Comparison of ENCODE assay signal across 31 mouse cellular contexts in the genomic region with DNA sequence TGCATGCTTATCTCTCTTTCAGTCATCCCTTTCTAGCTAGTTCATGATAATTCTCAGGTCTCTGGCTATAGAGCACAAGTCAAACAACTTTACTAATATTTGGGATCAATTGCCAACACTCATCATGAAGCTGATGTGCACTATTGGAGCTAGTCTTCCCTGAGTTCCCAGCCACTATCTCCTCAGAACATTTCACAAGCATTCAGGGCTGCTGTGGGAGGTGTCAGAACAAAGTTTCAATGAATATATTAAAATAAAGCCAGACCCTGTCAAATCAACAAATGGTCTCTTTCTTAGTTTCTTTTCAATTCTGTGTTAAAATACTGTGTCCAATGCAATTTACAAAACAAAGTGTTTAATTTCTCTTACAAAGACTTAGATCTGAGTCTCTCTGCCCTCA.
"Had no signal": no experiment of that assay in that cellular context is flagged by ENCODE, and none has a peak within 500 bp of the region (broad histone marks: within the 10 kb centered on the region; RNA-seq: fewer than 3 reads in every experiment).

No protein-coding gene starts in this region.

- H3K36me3 ChIP-seq: limb, embryonic 10.5 days; limb, embryonic 12.5 days; limb, embryonic 13.5 days; limb, embryonic 15.5 days; liver, embryonic 12.5 days; liver, embryonic 13.5 days; liver, embryonic 15.5 days; lung, embryonic 15.5 days; midbrain, embryonic 10.5 days; midbrain, embryonic 12.5 days; midbrain, embryonic 13.5 days; midbrain, embryonic 15.5 days had no signal

- ATAC-seq: liver, embryonic 12.5 days; liver, postnatal 0 days; lung, postnatal 0 days; midbrain, embryonic 13.5 days; midbrain, embryonic 15.5 days; midbrain, embryonic 16.5 days had no signal

- H3K9me3 ChIP-seq: limb, embryonic 10.5 days; limb, embryonic 12.5 days; limb, embryonic 13.5 days; limb, embryonic 15.5 days; liver, embryonic 12.5 days; liver, embryonic 13.5 days; liver, embryonic 15.5 days; lung, embryonic 15.5 days; megakaryocyte, embryonic 14.5 days; midbrain, embryonic 10.5 days; midbrain, embryonic 12.5 days; midbrain, embryonic 13.5 days; midbrain, embryonic 15.5 days had no signal

- DNase-seq: left cerebral cortex, postnatal 4 days; liver; liver, embryonic 13.5 days; liver, postnatal 0 days; lung, adult 18-20 months; lung, adult 2 months; lung, embryonic 14.5 days; lung, postnatal 10 days; lung, postnatal 14 days; lung, postnatal 36 days; lung, postnatal 4 days; midbrain, embryonic 14.5 days had no signal

- H3K4me3 ChIP-seq: limb, embryonic 10.5 days; limb, embryonic 12.5 days; limb, embryonic 13.5 days; limb, embryonic 15.5 days; liver, embryonic 12.5 days; liver, embryonic 13.5 days; liver, embryonic 15.5 days; lung, embryonic 15.5 days; megakaryocyte, embryonic 14.5 days; midbrain, embryonic 10.5 days; midbrain, embryonic 12.5 days; midbrain, embryonic 13.5 days; midbrain, embryonic 15.5 days; myocyte had no signal

- H3K9ac ChIP-seq: limb, embryonic 12.5 days; limb, embryonic 13.5 days; limb, embryonic 15.5 days; liver, embryonic 12.5 days; liver, embryonic 13.5 days; liver, embryonic 14.5 days; liver, embryonic 15.5 days; liver, postnatal 0 days; lung, embryonic 14.5 days; lung, embryonic 15.5 days; midbrain, embryonic 12.5 days; midbrain, embryonic 13.5 days; midbrain, embryonic 15.5 days had no signal

- H3K4me2 ChIP-seq: limb, embryonic 12.5 days; limb, embryonic 13.5 days; limb, embryonic 15.5 days; liver, embryonic 11.5 days; liver, embryonic 12.5 days; liver, embryonic 13.5 days; liver, embryonic 15.5 days; lung, embryonic 14.5 days; lung, embryonic 15.5 days; midbrain, embryonic 11.5 days; midbrain, embryonic 12.5 days; midbrain, embryonic 13.5 days; midbrain, embryonic 15.5 days had no signal

- H3K4me1 ChIP-seq: limb, embryonic 15.5 days; liver, embryonic 12.5 days; liver, embryonic 13.5 days; liver, embryonic 15.5 days; lung, embryonic 15.5 days; megakaryocyte, embryonic 14.5 days; midbrain, embryonic 10.5 days; midbrain, embryonic 12.5 days; midbrain, embryonic 13.5 days; midbrain, embryonic 15.5 days had no signal

- H3K27me3 ChIP-seq: limb, embryonic 12.5 days; limb, embryonic 13.5 days; limb, embryonic 15.5 days; liver, embryonic 12.5 days; liver, embryonic 13.5 days; liver, embryonic 15.5 days; lung, embryonic 15.5 days; megakaryocyte, embryonic 14.5 days; midbrain, embryonic 12.5 days; midbrain, embryonic 13.5 days; midbrain, embryonic 15.5 days had no signal

- H3K27ac ChIP-seq: limb, embryonic 10.5 days; limb, embryonic 12.5 days; limb, embryonic 13.5 days; limb, embryonic 15.5 days; liver, embryonic 12.5 days; liver, embryonic 13.5 days; liver, embryonic 14.5 days; liver, embryonic 15.5 days; lung, embryonic 15.5 days; macrophage; midbrain, embryonic 10.5 days; midbrain, embryonic 12.5 days; midbrain, embryonic 13.5 days; midbrain, embryonic 15.5 days had no signal
